Mouse (Mus musculus) mesoderm, embryonic 11.5 days (tissue): ENCODE results near the gene Zmynd15.
A peak's percentile ranks its signal among the peaks of the same experiment; 100 is the strongest.
"Not testable (repeated sequence)": the region's sequence is repeated elsewhere in the genome, so short reads cannot be mapped to it uniquely, and the experiment has no call there.

Source experiments
- DNase-seq: peaks from one replicate; pipeline ENCODE4 v3.0.0-alpha.2; 2012; ENCODE audit warnings: low read depth, low spot score

The Zmynd15 gene

DNA sequence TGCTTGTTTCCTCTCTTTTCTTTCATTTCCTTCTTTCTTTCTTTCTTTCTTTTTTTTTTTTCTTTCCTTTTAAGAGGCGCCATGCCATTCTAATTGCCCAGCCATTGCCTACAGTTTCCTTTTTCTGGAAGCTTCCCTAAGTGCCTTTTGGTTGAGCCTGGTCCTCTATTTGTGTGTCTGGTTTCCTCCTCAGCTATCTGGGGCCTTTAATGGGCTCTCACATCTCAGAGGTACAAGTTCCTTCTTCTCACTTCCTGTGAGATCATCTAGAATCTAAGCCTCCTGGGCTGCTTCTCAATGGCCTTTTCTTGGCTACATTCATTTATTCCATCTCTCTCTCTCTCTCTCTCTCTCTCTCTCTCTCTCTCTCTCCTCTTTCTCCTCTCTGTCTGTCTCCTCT, 11.9 kb upstream of the Zmynd15 start:
- no peak for DNase-seq

DNA sequence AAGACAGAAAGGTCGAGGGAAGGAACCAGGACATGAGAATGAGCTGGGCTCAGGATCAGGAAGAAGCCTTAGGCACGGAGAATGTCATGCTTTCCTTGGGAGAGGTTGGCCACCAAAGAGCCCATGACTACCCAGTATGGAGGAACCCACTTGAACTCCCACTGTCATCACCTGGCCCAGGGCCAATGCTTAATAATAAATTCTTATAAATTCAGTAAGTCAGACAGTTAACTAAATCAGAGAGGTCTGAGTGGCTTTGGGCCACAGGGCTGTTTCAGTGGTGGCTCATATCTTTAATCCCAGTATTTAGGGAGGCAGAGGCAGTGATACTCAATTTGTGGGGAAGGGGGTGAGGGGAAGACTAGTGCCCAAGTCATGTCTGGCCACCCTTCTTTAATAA, 8.3 kb upstream of the Zmynd15 start:
- DNase-seq, result no peak

DNA sequence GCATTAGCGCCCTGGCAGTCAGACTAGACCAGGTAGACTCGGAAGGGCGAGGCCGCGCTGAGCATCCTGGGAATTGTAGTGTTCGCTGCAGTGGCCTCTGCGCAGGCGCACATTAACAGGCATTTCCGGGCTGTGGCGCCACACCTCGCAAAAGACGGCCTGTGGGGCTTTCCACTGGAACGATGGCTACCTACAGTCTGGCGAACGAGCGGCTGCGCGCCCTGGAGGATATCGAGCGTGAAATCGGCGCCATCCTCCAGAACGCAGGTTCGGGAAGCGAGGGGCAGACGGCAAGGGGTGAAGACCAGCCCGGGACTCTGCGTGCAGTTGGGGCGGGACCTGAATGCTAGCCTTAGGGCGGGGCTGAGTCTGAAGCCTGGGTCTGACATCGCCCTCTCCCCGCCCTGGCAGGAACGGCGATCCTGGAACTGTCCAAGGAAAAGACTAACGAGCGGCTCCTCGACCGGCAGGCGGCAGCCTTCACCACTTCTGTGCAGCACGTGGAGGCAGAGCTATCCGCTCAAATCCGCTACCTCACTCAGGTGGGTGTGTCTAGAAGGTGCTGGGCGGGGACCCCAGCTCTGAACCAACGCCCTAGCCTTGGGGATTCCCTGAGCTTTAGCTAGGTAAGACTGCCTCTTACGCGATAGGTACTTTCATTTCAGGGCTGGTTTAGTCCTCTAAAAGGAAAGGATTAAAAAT, 7.3 kb upstream of the Zmynd15 start, which contains the start of gene Med11:
Gene Med11 (plus strand): TSS at position 123 of the 702 bp plus-strand sequence.
- DNase-seq, result peak; percentile 96

DNA sequence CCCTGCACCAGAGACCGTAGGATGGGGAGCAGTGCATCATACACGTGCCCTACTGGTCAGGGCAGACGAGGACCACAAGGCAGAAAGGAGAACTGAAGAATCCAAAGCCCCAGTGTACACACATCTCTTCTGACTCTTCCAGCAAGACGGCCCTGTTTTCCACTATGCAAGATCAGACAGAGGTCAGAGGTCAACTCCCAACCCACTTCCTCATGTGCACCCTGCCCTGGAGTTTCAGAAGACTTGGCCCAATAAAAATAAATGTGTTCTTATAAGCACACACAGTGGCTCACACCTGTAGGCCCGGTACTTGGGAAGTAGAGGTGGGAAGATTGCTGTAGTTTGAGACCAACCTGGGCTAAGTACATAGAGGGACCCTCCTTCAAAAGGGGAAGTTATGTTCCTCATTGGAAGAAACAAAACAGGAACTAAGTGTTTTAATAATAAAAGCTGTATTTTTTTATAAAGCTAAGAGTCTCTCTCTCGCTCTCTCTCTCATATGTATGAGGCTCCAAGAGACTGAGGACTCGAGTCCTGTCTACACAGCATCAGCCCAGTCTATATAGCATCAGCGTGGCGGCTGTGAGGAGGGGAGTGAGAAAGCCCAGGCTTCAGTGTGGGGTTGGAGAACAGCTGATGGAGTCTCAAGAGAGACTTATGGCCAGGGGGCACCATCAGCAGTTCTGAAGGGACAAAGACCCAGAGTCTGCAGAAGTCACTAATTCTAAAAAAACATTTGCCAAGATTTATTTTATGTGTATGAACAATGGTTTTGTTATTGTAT, 5.8 kb upstream of the Zmynd15 start:
- no peak for DNase-seq

DNA sequence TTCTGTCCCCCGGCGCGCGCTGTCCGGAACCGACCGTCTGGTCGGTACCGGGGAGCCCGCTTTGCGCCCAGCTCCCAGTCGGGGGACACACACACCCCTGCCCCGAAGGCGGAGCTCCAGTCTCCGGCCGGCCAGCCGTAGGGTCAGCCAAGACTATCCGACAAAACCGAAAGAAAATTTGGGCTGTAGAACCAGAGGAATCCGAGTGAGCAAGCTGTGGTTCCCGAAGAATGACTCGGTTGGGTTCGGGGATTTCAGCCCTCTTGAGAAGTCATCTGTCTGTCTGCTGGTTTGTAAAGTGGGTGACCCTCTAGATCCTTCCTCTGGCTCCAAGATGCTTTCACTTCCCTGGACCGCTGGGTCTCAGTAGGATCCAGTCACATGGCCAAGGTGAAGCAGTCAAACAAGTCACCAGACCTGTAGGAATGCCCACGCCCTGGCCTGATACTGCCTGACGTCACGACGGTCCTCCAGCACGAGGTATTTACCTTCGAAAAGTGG, 418 bp downstream of the Zmynd15 start, which contains the start of gene Cxcl16:
Gene Cxcl16 (minus strand): TSS at position 384 of the 501 bp plus-strand sequence.
- DNase-seq, result no peak

DNA sequence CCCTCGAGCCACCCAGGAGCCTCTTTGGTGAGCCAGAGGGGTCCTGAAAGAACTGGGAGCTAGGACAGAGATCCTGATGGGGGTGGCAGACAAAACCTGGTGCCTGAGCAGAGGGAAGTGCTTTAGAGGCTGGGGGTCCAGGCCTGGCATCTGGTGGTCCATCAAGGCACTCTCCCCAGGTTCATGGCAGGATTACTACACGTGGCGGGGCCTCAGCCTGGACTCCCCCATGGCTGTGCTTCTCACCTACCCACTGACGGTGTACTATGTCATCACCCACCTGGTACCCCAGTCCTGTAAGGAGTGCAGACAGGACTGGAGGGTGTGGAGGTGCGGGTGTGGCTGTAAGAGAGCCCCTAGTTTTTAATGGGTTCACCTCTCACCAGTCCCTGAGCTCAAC, 4.7 kb downstream of the Zmynd15 start:
- no peak for DNase-seq

DNA sequence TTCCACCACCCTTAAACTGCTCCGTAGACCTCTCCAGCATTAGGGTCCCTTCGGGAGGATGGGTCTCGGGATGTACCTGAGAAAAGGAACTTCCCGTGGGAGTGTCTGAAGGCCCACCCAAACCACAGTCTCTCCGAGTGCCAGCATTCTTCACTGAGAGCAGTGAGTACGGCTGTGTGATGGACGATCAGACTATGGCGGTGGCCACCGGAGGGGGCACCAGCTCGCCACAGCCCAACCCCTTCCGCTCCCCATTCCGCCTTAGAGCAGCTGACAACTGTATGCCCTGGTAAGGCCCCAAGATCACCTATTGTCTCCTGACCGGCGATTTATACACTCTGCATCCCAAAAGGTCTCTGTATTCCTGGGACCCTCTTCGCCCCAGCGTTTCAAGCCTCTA, 6.0 kb downstream of the Zmynd15 start:
- DNase-seq, result no peak

DNA sequence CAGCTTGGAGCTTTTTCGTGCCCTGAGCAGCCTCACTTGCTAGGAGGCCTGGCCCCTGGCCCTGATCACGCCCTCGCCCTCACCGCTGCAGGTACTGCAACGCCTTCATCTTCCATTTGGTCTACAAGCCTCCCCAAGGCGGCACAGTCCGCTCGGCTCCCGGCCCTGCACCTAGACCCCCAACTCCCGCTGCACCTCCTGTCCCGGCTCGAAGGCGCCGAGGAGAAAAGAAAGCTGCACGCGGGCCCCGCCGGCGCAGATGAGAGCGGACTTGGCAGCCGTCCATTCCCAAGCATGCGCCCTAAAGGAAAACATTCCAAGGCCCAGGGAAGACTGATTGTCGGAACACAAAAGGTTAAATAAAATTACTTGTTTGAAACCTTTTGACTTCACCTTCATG, 6.6 kb downstream of the Zmynd15 start:
- no peak for DNase-seq

DNA sequence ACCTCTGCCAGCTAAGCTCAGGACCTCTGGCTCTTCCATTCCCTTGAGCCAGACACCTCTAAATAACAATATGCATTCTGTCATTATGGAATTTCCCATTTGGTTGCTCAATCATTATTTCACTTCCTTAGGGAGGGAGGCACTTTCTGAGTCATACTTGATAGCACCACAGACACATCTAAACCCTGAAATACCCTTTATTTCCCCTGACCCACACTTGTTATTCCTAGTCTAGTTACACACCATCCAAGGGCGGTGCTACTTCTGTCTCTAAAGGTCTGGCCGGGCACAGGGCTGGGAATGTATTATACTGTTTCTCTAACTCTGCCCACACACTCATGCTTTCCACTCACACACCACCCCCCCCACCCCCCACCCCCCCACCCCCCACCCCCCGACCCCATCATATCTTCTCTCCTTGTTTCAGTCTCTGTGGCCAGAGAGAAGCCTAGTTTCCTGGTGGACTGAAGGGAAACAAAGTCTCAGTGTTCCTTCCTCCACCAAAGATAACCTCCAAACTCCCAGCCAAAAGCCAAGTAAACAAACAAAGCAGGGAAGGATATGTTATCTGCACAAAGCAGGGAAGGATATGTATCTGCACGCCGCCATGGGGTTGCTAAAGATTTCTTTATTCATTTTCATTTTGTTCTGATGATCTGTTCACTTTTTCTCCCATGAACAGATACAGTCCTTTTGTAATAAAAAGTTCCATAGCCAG, 8.8 kb downstream of the Zmynd15 start:
- DNase-seq, result no peak

DNA sequence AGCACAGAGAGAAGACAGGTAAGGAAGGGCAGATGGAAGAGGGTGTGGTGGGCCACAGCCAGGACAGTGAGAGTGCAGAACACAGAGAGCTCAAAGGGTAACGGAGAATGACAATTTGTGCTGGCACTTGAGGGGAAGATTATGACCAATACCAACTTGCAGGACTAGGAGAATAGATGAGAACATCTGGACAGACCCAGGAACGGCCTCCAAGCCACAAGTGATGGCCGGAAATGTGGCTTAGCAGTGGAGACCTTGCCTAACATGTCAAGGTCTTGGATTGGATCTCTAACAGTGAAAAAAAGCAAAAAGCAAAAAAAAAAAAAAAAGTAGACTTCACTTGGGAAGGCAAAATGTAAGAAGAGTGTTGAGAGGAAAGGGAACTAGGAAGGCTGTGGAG, 10.5 kb downstream of the Zmynd15 start:
- DNase-seq, result no peak

DNA sequence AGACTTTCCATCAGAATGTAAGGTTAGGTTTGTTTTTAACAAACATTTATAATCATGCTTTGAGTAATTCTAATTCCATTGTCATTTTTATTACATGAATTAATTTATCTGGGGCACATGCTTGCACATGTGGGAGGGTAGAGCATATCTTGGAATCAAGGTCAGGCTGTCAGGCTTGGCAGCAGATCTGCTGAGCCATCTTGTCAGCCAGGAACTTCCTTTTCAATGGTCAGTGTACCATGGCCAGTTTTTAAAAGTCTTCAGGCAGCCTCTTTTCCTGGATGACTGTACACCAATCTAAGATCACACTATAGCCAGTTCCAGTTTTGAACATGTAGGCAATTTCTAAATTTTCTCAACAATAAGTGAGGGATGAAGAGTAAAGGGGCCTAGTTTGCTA, 13.5 kb downstream of the Zmynd15 start:
- DNase-seq, result no peak

DNA sequence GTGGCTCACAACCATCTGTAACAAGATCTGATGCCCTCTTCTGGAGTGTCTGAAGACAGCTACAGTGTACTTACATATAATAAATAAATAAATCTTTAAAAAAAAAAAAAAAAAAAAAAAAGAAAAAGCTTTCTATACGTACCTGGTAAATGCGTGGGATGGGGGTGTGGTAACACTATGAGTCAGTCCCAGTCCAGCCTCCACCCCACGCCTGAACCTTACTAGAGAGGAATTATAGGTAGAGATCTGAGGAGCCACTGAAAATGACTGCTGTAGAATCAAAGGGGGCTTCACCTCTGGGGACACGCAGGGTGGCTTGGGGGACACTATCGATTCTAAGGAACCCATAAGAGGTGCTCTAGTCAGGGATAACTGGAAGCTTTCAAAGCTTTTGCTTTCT, 14.1 kb downstream of the Zmynd15 start:
- not testable (repeated sequence) for DNase-seq

DNA sequence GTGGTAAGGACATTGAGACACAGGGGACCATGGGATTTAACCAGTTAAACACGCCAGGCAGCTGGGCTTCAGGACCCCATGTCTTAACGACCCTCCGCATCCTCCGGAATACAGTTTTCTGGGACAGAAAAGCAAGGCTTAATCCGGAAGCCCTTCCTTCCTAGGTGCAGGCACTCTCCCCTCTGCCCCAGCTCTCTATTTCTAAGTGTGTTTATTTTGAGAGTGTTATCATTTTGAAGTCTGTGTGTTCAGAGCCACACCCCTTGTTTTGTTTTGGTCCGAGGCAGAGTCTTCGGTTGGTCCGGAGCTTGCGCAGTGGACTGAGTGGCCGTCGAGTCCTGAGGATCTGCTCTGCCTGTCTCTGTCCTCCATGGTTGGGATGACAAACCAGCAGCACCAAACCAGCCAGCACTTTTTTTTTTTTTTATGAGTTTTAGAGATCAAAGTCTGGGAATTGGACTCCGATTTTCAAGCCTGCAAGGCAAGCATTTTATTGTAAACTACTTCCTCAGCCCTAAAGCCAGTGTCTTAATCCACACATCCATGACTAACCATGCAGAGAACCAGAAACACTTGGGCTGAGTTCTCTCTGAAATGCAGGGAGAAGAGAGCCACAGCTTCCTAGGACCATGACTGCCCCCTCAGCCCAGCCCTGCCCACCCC, 15.8 kb downstream of the Zmynd15 start:
- DNase-seq, result no peak

DNA sequence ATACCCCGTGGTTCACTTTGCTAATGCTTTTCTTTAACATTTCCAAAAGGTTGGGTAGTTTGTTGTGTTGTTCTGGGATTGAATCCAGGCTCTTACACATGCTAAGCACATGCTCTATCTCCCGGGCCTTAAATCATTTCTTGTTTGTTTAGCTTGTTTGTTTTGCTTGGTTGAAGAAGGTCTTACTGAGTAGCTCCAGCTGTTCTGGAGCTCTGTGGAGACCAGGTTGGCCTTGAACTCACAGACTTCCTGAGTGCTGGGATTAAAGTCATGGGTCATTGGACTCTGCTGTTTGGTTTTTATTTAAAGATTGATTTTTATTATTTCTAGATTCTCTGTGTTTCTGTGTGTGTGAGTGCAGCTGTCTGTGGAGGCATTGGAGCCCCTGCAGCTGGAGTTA, 26.3 kb downstream of the Zmynd15 start:
- DNase-seq, result no peak

DNA sequence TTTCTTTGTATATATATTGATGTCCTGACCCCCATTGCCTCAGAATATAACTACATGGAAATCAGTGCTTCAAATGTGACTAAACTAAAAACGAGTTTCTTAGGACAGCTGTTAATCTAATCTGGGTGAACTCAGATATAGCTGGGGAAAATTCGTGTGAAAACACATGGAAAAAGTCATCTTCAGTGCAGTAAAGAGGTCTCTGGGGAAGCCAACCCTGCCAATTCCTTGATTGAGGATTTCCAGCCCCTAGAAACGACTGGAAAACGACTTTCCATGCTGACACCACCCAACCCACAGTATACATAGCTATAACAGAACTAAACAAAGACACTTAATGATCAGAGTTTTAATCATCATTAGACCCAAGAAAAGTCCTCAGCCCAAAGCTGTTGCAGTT, 28.6 kb downstream of the Zmynd15 start:
- DNase-seq, result no peak

DNA sequence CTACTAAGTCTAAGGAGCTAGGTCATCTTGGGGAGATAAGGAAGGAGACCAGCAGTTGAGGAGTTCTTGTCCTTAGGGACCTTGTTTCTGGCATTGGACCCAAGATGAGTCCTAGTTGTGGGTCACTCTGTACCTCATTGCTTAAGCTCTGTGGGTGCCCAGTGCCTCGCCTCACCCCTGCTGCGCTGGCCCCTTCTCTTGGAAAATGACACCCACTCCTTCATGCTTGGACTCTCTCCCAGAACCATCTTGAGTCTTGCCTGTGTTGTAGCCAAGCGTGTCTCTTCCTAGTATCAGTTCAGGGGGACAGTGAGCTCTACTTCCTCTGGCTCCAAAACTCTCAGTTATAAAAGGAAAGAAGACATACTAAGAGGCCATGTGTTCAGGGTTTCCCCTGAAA, 29.9 kb downstream of the Zmynd15 start:
- DNase-seq, result no peak

DNA sequence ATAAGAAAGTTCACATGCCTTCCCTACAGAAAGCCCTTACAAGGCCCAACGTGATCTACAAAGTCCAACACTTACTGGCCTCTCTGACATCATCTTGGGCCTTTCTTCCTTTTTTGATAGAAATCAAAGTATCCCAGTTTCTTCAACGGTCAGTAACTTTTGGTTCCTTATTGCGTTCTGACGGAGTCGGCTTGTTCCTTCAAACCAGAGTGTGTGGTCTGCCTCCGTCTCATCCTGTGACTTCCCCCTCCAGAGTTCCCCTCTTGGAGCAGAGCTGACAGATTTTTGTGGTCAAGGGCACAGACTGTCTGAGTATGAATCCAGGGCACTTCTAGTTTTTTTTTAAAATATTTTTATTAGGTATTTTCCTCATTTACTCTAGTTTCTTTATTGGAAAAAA, 30.5 kb downstream of the Zmynd15 start:
- DNase-seq, result no peak

DNA sequence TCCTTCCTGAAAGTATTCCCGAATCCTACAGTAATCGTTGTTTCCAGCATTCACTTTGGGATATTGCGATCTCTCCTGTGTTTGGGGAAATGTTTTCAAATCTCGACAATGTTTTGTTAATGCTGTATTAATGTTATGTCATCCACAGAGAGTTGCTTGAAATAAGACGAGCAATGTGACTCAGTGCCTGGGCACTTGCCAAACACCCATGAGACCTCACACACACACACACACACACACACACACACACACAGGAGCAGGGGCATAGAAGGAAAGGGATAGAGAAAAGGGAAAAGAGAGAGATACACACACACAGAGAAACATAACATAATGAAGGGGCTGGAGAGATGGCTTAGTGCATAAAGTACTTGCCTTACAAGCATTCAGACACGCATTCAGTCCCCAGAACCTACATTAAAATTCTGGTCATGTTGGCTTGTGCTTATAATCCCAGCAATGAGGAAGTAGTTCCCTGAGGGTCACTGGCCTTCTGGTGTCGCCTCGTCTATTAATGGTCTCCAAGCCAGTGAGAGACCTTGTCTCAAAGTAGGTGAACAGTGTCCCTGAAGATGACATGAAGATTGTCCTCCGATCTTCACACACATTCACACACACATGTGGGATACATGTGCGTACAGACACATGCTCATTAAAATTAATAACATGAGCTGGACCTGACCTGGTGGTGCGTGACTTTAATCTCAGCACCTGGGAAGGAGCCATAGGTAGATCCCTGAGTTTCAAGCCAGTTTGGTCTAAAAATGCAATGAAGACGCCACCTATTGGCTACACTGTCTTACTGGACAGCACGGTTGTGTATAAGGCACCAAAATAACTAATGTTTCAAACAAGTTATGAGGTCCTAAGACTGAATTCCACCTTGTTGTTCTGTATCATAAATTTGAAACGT, 40.6 kb downstream of the Zmynd15 start:
- DNase-seq, result no peak

DNA sequence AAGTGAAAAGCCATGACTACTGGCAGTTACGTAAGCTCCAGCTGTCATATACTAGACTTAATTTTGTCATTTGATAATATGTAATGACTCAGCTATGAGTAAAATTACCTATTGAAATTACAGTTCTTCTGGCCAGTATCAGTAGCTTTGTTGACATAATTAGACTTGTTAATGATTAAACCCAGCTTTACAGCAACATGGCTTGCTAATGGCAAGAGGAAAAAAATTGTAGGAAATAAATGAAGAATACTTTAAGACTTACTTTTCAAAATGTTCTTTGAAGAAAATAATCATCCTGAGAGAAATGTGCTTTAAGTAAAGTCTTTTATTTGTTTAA, 41.2 kb downstream of the Zmynd15 start:
- DNase-seq, result no peak

DNA sequence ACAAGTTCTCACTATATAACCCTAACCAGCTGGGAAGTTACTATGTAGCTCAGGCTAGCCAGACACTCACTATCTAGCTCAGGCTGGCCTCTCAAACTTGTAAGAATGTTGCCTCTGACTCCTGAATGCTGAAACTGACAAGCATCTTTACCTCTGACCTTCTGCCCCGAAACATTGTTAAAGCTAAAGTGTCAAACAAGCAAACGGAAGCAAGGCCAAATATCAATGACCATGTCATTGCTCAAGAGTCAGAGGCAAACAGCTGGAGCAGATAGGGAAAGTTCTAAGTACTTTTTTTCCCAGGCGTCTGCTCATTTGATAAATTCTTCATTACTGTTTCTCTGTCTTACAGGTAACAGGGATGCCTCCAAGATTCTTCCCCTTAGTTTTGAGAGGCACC, 42.8 kb downstream of the Zmynd15 start:
- DNase-seq, result no peak

DNA sequence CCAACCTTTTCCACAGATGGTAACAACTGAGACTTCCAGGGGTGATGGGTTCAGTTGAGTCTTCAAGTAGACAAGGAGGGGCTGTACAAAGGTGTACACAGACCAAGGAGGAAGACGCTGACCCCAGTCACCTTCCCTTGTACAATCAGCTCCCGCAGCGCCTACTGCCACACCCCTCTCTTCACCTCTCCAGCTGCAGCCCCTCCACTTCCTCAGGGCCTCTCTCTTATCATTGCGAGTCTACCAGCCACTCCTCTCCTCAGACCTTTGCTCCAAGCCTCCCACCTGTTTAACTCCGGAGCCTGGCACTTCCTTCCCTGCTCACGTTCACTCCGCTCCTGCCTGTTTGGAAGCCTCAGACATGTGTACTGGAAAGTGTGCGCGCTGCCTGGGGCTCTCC, 45.7 kb downstream of the Zmynd15 start, which contains the start of gene Tm4sf5:
Gene Tm4sf5 (plus strand): TSS at position 275 of the 400 bp plus-strand sequence.
- DNase-seq, result no peak
